Mouse (Mus musculus) lung, embryonic 16.5 days (tissue): ENCODE measurements around the gene Mcm3. TPM values are rescaled to one million over a fixed set of nuclear protein-coding genes. Genes with fewer than 3 reads are reported as not detected.

ENCODE experiments used
- ATAC-seq: fragments of 200-750 bp; cut with Nextera tagmentation; 2 replicates; pipeline ENCODE4 v1.8.0; 2017; ENCODE audit warnings: low read depth, mild to moderate bottlenecking, moderate library complexity
- H3K27ac ChIP-seq: fragments of 300-500 bp; sonication (generic); 2 replicates; pipeline ENCODE4 v1.5.1; 2014; ENCODE audit warnings: mild to moderate bottlenecking, control low read depth, low read length
- H3K27me3 ChIP-seq: fragments of 300-500 bp; sonication (generic); 2 replicates; pipeline ENCODE4 v1.6.1; 2014; ENCODE audit warnings: low read depth, low read length, mixed read lengths; ENCODE audit not compliant: control insufficient read depth, insufficient read depth
- H3K36me3 ChIP-seq: fragments of 300-500 bp; sonication (generic); 2 replicates; pipeline ENCODE4 v1.6.1; 2014; ENCODE audit warnings: low read length; ENCODE audit not compliant: control insufficient read depth, insufficient read depth
- H3K4me1 ChIP-seq: fragments of 300-500 bp; sonication (generic); replicated peaks from 2 replicates; pipeline ENCODE4 v1.6.1; 2014; ENCODE audit warnings: low read length, mixed read lengths; ENCODE audit not compliant: control insufficient read depth, insufficient read depth
- H3K4me2 ChIP-seq: fragments of 300-500 bp; sonication (generic); 2 replicates; pipeline ENCODE4 v1.6.1; 2014; ENCODE audit warnings: low read depth, low read length, control low read depth
- H3K4me3 ChIP-seq: fragments of 300-500 bp; sonication (generic); 2 replicates; pipeline ENCODE4 v1.5.1; 2014; ENCODE audit warnings: mild to moderate bottlenecking, low read length, control low read depth
- H3K9ac ChIP-seq: fragments of 300-500 bp; sonication (generic); 2 replicates; pipeline ENCODE4 v1.6.1; 2014; ENCODE audit warnings: low read length, control low read depth
- H3K9me3 ChIP-seq: fragments of 300-500 bp; sonication (generic); 2 replicates; pipeline ENCODE4 v1.6.1; 2016; ENCODE audit warnings: low read length; ENCODE audit not compliant: control insufficient read depth
- WGBS: fragments of 180-500 bp; shearing (Covaris S2); extraction: QIAGEN DNeasy Blood & Tissue Kit; methylation state at CpG from one replicate; pipeline ENCODE4 v1.1.7; 2014; 5-methylcytosine and 5-hydroxymethylcytosine counted together
- polyA plus RNA-seq: library from polyadenylated mRNA; unstranded; fragments of >200 nt; fragmentation: Nextera tagmentation; extraction: Ambion mirVana; gene quantifications from 2 replicates; pipeline ENCODE4 v1.2.1, GENCODE M21; 2015

The Mcm3 gene
- polyA plus RNA-seq, 1 experiment from 2014 or later, result 165 TPM

GRCm38 (mm10) chr1:20836551-20837125 is 16.5 kb upstream of the Mcm3 start:
- Histone ChIP-seq H3K27ac (no peak overlapping the region), H3K9ac (no peak overlapping the region), H3K36me3 (no peaks in the 10 kb centered on the region), H3K9me3 (no peaks in the 10 kb centered on the region), H3K4me2 (no peak overlapping the region), H3K4me3 (no peak overlapping the region), H3K4me1 (no peaks in the 10 kb centered on the region), H3K27me3 (no peaks in the 10 kb centered on the region)
- ATAC-seq, result peak; percentile 23; the same call in 1 of the 2 replicates
- 54% methylated on average over 3 of the region's 3 CpGs for WGBS

GRCm38 (mm10) chr1:20833141-20833511 is 13.0 kb upstream of the Mcm3 start:
- no peak overlapping the region for H3K27ac ChIP-seq
- no peak for ATAC-seq
- no peaks in the 10 kb centered on the region for H3K4me1 ChIP-seq
- no peaks in the 10 kb centered on the region for H3K9me3 ChIP-seq
- no peaks in the 10 kb centered on the region for H3K36me3 ChIP-seq
- H3K27me3 ChIP-seq, result no peaks in the 10 kb centered on the region
- H3K4me2 ChIP-seq, result no peak overlapping the region
- WGBS, result 78% methylated on average over 4 of the region's 4 CpGs
- no peak overlapping the region for H3K9ac ChIP-seq
- H3K4me3 ChIP-seq, result no peak overlapping the region

GRCm38 (mm10) chr1:20832473-20833140 is 12.5 kb upstream of the Mcm3 start:
- WGBS, result 72% methylated on average over 5 of the region's 5 CpGs
- Histone ChIP-seq H3K27me3 (no peaks in the 10 kb centered on the region), H3K4me1 (no peaks in the 10 kb centered on the region), H3K27ac (no peak overlapping the region), H3K4me2 (no peak overlapping the region), H3K9me3 (no peaks in the 10 kb centered on the region), H3K36me3 (no peaks in the 10 kb centered on the region), H3K4me3 (no peak overlapping the region), H3K9ac (no peak overlapping the region)
- ATAC-seq, result no peak

- Histone ChIP-seq H3K9ac (no peak overlapping the region), H3K27ac (no peak overlapping the region), H3K4me2 (no peak overlapping the region), H3K9me3 (no peaks in the 10 kb centered on the region), H3K36me3 (no peaks in the 10 kb centered on the region), H3K4me3 (no peak overlapping the region), H3K4me1 (no peaks in the 10 kb centered on the region), H3K27me3 (no peaks in the 10 kb centered on the region)
- 70% methylated on average over 1 of the region's 1 CpGs for WGBS
- no peak for ATAC-seq
These were observed 10.4 kb upstream of the Mcm3 start for GRCm38 (mm10) chr1:20830546-20830945.

GRCm38 (mm10) chr1:20828061-20828460 is 7.9 kb upstream of the Mcm3 start:
- no peaks in the 10 kb centered on the region for H3K27me3 ChIP-seq
- no peak overlapping the region for H3K4me3 ChIP-seq
- 85% methylated on average over 2 of the region's 2 CpGs for WGBS
- no peaks in the 10 kb centered on the region for H3K4me1 ChIP-seq
- no peak for ATAC-seq
- no peak overlapping the region for H3K4me2 ChIP-seq
- no peaks in the 10 kb centered on the region for H3K9me3 ChIP-seq
- H3K27ac ChIP-seq, result no peak overlapping the region
- no peak overlapping the region for H3K9ac ChIP-seq
- no peaks in the 10 kb centered on the region for H3K36me3 ChIP-seq

GRCm38 (mm10) chr1:20825036-20825435 is 4.9 kb upstream of the Mcm3 start:
- Histone ChIP-seq H3K4me1 (no peaks in the 10 kb centered on the region), H3K4me3 (no peak overlapping the region), H3K27ac (no peak overlapping the region), H3K27me3 (no peaks in the 10 kb centered on the region), H3K9ac (no peak overlapping the region), H3K36me3 (no peaks in the 10 kb centered on the region), H3K9me3 (no peaks in the 10 kb centered on the region), H3K4me2 (no peak overlapping the region)
- no peak for ATAC-seq

GRCm38 (mm10) chr1:20823906-20824305 is 3.8 kb upstream of the Mcm3 start:
- Histone ChIP-seq H3K27ac (no peak overlapping the region), H3K4me2 (no peak overlapping the region), H3K27me3 (no peaks in the 10 kb centered on the region), H3K4me1 (peaks cover 2% of the 10 kb centered on the region; the same call in 1 of the 2 replicates), H3K4me3 (no peak overlapping the region), H3K36me3 (no peaks in the 10 kb centered on the region), H3K9ac (no peak overlapping the region), H3K9me3 (no peaks in the 10 kb centered on the region)
- WGBS, result 72% methylated on average over 2 of the region's 2 CpGs
- ATAC-seq, result no peak

GRCm38 (mm10) chr1:20823471-20823870 is 3.4 kb upstream of the Mcm3 start:
- Histone ChIP-seq H3K9ac (no peak overlapping the region), H3K4me2 (no peak overlapping the region), H3K4me3 (no peak overlapping the region), H3K27me3 (no peaks in the 10 kb centered on the region), H3K36me3 (no peaks in the 10 kb centered on the region), H3K9me3 (no peaks in the 10 kb centered on the region), H3K27ac (no peak overlapping the region), H3K4me1 (peaks cover 6% of the 10 kb centered on the region)
- 56% methylated on average over 4 of the region's 4 CpGs for WGBS
- no peak for ATAC-seq

GRCm38 (mm10) chr1:20820959-20821358 is 847 bp upstream of the Mcm3 start:
- no peak overlapping the region for H3K4me3 ChIP-seq
- no peaks in the 10 kb centered on the region for H3K27me3 ChIP-seq
- no peak for ATAC-seq
- peaks cover 12% of the 10 kb centered on the region for H3K4me1 ChIP-seq
- WGBS, result 70% methylated on average over 4 of the region's 4 CpGs
- no peak overlapping the region for H3K27ac ChIP-seq
- H3K36me3 ChIP-seq, result peaks cover 13% of the 10 kb centered on the region
- no peak overlapping the region for H3K9ac ChIP-seq
- no peak overlapping the region for H3K4me2 ChIP-seq
- no peaks in the 10 kb centered on the region for H3K9me3 ChIP-seq
